Mouse (Mus musculus) liver, postnatal 0 days (tissue): Measurements from ENCODE around the gene Gm37240.

Experiments used
- CTCF ChIP-seq: sonication (generic); IDR thresholded peaks from 2 replicates; pipeline ENCODE4 v1.5.1; 2016; ENCODE audit warnings: antibody characterized with exemption, low read depth
- EP300 ChIP-seq: IDR thresholded peaks from 2 replicates; pipeline ENCODE4 v1.6.1; 2016; ENCODE audit warnings: antibody characterized with exemption, low read depth, mild to moderate bottlenecking

DNA sequence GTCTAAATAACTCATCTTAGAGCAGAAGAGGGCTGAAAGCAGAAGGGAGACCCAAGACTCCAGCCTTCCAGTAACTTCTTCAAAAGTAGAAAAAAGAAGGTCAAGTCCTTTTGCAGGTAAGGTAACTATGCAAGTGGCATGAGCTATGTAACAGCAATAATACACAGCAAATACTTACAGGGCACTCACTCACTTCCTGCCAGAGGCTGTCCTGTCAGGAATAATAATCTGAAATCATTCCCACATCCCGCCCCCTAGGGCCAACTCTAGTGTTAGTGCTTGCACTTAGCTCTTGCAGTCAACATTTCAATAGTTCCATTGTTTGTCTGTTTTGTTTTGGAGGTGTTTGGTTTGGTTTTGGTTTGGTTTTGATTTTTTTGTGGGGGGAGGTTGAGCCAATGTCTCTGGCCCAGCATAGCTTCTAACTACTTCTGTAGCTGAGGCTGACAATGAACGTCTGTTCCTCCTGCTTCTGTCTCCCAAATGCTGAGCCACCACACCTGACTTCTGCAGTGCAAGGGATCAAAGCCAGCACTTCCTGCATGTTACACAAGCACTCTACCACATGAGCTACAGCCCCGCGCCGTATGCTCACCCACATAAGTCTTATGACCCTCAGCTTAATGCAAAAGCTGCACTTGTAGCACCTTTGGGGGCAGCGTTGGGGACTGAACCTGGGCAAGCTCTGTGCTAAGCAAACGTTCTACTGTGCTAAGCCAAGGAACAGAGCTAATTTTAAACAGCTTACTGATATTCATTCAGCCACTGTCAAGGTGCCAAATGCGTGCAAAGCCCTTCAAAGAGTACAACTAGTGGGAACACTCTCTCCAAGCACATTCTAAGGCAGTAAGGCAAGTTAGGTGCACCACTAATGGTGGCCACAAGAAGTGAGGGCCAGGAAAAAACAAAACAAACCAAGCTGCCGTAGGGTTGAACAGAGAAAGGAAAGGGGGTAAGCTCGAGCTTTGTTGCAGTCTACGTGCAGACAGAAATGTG is 28.9 kb downstream of the Gm37240 start:
- TF ChIP-seq CTCF, result no peak
- no peak for TF ChIP-seq EP300
